Mouse (Mus musculus): ENCODE data around the gene Szrd1. TPM values are rescaled to one million over a fixed set of nuclear protein-coding genes. Genes with fewer than 3 reads are reported as not detected.

Gene Szrd1
- 77.3 and 86.6 TPM in 2 replicates for total RNA-seq (2023)

DNA sequence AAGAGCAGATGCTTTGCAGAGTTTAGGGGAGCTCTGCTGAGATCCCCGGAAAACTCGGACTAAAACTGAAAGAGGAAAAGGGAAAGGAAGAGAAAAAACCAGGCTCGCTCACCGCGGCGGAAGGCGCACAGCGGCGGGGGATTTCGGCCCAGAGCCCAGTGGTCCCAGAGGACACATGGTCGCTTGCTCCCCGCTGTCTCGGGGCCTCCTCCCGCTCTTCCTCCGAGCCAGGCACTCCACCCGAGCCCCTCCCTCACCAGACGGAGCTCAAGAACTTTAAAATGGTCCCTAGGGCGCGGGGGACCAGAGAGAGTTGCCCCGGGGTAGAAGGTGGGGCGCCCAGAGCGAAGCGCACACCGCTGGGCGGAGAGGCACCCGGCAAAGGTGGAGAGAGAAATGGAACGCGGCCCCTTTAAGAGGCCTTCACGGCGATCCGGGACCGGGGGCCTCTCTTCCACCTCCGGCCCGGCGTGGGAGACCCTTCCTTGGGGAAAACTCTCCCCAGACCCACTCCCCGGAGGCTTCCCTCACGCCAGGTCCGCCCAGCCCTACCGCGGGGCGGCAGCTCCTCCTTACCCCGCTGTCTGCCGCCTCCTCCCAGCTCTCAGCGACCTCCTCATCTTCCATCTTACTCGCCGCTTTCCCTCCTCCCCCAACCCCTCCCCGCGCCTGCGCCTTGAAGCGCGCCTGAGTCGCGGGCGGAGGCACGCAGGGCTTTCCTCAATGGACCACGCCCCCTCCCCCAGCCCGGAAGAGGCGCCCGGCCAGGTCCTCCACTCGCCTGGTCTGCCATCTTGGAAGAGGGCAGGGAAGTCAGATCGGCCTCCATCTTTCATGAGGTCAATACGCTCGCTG is at the start of gene Szrd1:
Szrd1 (minus strand) TSS at position 660 of the 855 bp plus-strand sequence.

DNA sequence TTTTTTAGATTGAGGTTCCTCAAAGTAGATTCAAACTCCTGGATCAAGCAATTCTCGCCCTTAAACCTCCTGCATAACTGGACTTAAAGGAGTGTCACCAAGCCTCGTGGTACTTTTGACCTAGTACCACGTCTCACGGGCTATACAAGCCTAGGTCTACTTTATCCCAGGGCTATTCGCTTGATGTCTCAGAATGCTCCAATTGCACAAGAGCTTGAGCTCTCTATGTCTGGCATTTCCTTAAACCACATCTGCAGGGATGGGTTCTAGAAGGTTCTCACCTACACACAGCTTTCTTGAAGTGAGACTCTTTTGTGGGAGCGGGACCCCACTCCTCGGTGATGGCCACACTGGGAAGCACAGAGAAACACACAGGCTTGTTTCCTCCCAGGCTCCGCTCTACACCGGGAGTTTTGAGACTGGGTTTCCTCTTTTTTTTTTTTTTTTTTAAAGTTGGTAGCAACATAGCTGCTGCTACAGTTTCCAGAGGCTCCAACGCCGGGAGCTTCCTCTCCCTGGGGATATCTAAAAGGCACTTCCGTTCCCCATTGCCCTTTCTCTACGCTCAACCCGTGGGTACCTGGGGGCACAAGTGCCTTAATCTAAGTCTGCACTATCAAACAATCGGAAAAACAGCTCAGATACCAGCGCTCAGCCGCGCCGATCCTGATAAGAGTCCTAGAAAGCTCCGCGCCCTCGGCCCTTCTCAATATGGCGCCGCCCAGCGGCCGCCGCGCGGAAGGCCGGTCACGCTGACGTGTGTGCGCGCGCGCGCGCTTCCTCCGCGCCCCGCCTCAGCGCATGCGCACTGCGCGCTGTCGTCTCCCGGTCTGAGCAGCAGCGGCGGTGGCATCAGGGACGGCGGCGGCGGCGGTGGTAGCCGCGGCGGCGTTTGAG is 7.8 kb upstream of the Szrd1 start, which contains the start of gene Fbxo42:
Fbxo42 (plus strand) TSS at position 802 of the 897 bp plus-strand sequence.

DNA sequence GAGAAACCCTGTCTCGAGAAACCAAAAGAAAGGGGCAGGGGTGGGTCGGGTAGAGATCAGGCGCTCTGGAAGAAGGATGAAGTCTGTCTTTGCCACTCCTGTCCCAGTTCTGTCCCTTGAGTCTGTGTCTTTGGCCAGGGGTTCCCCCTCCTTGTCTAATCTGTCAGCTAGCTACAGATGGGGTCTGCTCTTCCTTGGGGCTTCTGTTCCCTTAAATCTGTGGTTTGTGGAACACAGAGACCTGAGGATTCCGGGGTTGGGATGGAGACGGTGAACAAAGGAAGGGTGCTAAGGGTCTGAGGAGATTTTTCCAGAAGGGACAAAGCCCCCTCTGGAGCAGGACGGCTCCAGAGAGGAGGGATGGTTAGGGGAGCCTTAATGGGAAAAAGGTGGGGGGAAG is 51.5 kb downstream of the Szrd1 start, which contains the start of gene Spata21:
Spata21 (plus strand) TSS at position 301 of the 400 bp plus-strand sequence.

GRCm38 (mm10) chr4:141077681-141078509 is 61.7 kb downstream of the Szrd1 start, which contains the start of gene Necap2:
TSS of gene Necap2 (minus strand) at chr4:141078357.

Other genes starting within 250 kb of the Szrd1 start
- gene Padi2, start 233.4 kb downstream of the Szrd1 start, total RNA-seq (2023): 22.5 and 31.9 TPM in 2 replicates
- gene Sdhb, start 178.6 kb downstream of the Szrd1 start, total RNA-seq (2023): 64.7 and 69.5 TPM in 2 replicates
- 41.5 and 52.2 TPM in 2 replicates for gene Atp13a2, start 152.9 kb downstream of the Szrd1 start, total RNA-seq (2023)
- gene Mfap2, start 129.4 kb downstream of the Szrd1 start, total RNA-seq (2023): not detected in 2 replicates
- gene Crocc, start 79.2 kb downstream of the Szrd1 start, total RNA-seq (2023): 7.8 and 10.3 TPM in 2 replicates
- 79.8 and 82.2 TPM in 2 replicates for gene Necap2, start 61.4 kb downstream of the Szrd1 start, total RNA-seq (2023)
- gene Spata21, start 51.4 kb downstream of the Szrd1 start, total RNA-seq (2023): not detected in 2 replicates
- gene Fbxo42, start 8.1 kb upstream of the Szrd1 start, total RNA-seq (2023): 21.2 and 34.1 TPM in 2 replicates
- gene Rsg1, start 74.2 kb upstream of the Szrd1 start, total RNA-seq (2023): 0.54 and 1.3 TPM in 2 replicates
- gene Arhgef19, start 99.7 kb upstream of the Szrd1 start, total RNA-seq (2023): not detected in 2 replicates
- gene Epha2, start 161.5 kb upstream of the Szrd1 start, total RNA-seq (2023): 0.76 and 1.1 TPM in 2 replicates
- gene Fam131c, start 228.4 kb upstream of the Szrd1 start, total RNA-seq (2023): not detected in 2 replicates